In genomic region chr14:54372923-54373322, GRCm38 (mm10) we compare ENCODE assay signal across 13 mouse cellular contexts.
"Had no signal": no experiment of that assay in that cellular context is flagged by ENCODE, and none has a peak within 500 bp of the region (broad histone marks: within the 10 kb centered on the region; RNA-seq: fewer than 3 reads in every experiment).

No protein-coding gene starts in this region.

- H3K9me3 ChIP-seq: hindbrain, embryonic 15.5 days; limb, embryonic 15.5 days; liver, embryonic 13.5 days; midbrain, embryonic 13.5 days; neural tube, embryonic 15.5 days; stomach, embryonic 15.5 days had no signal

- H3K27me3 ChIP-seq: hindbrain, embryonic 15.5 days; limb, embryonic 15.5 days; liver, embryonic 13.5 days; midbrain, embryonic 13.5 days; neural tube, embryonic 15.5 days; stomach, embryonic 15.5 days had no signal

- H3K27ac ChIP-seq: hindbrain, embryonic 15.5 days; left cerebral cortex, adult 2 months; limb, embryonic 15.5 days; liver, embryonic 13.5 days; midbrain, embryonic 13.5 days; neural tube, embryonic 15.5 days; stomach, embryonic 15.5 days had no signal

- H3K4me2 ChIP-seq: hindbrain, embryonic 15.5 days; limb, embryonic 15.5 days; liver, embryonic 13.5 days; midbrain, embryonic 13.5 days; neural tube, embryonic 15.5 days; stomach, embryonic 15.5 days had no signal

- ATAC-seq: midbrain, embryonic 13.5 days had no signal

- H3K4me3 ChIP-seq: hindbrain, embryonic 15.5 days; left cerebral cortex, adult 2 months; limb, embryonic 15.5 days; liver, embryonic 13.5 days; midbrain, embryonic 13.5 days; myocyte; neural tube, embryonic 15.5 days; stomach, embryonic 15.5 days had no signal

- DNase-seq: liver, embryonic 13.5 days; lung, adult 18-20 months; right cerebral cortex, adult 18-20 months; spleen, adult 18-20 months; thymus, adult 2 months; thymus, postnatal 36 days had no signal

- H3K4me1 ChIP-seq: hindbrain, embryonic 15.5 days; limb, embryonic 15.5 days; liver, embryonic 13.5 days; midbrain, embryonic 13.5 days; neural tube, embryonic 15.5 days; stomach, embryonic 15.5 days had no signal

- H3K9ac ChIP-seq: hindbrain, embryonic 15.5 days; limb, embryonic 15.5 days; liver, embryonic 13.5 days; midbrain, embryonic 13.5 days; neural tube, embryonic 15.5 days; stomach, embryonic 15.5 days had no signal
